Mouse (Mus musculus): ENCODE data around the gene Arhgef40. TPM values are rescaled to one million over a fixed set of nuclear protein-coding genes. Genes with fewer than 3 reads are reported as not detected.

Gene Arhgef40
- polyA plus RNA-seq, 1 experiment = 109 TPM

DNA sequence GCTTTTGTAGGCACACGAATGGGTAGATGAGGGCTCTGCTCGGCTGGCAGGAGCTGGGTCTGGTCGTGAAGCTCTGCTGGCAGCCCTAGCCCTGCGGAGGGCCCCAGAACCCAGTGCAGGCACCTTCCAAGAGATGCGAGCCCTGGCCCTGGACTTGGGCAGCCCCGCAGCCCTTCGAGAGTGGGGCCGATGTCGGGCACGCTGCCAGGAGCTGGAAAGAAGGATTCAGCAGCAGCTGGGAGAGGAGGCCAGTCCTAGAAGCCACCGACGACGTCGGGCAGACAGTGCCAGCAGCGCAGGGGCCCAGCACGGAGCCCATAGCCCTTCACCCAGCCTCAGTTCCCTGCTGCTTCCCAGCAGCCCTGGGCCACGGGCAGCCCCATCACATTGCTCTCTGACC is 12.3 kb downstream of the Arhgef40 start:
- TF ChIP-seq POLR2A (IDR thresholded peaks at IDR 0.05; ENCODE audit: low read depth, low read length) (no peak), CTCF (IDR thresholded peaks at IDR 0.05; ENCODE audit: borderline replicate concordance, insufficient read depth, low read length) (no peak)
- H3K27ac ChIP-seq (ENCODE audit: insufficient read depth, low read length) = no peak overlapping the region
- H3K4me1 ChIP-seq (ENCODE audit: control insufficient read depth, insufficient read depth, low read length) = no peaks in the 10 kb centered on the region
- no peak overlapping the region for H3K4me3 ChIP-seq (ENCODE audit: insufficient read depth, low read length)

DNA sequence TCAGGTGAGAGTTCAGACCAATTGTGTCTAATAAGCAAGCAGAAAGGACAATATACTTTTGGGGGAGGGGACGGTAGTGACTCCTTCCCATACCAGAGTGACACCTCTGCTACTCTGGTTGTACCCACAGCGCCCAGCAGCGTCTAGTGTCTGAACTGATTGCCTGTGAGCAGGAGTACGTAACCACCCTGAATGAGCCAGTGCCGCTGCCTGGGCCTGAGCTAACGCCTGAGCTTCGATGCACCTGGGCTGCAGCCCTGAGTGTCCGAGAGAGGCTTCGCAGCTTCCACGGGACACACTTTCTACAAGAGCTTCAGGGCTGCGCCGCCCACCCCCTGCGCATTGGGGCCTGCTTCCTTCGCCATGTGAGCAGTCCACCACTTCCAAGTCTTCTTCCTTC is 13.0 kb downstream of the Arhgef40 start:
- TF ChIP-seq CTCF (IDR thresholded peaks at IDR 0.05; ENCODE audit: borderline replicate concordance, insufficient read depth, low read length) = no peak
- no peak for TF ChIP-seq POLR2A (IDR thresholded peaks at IDR 0.05; ENCODE audit: low read depth, low read length)
- H3K4me3 ChIP-seq (ENCODE audit: insufficient read depth, low read length) = no peak overlapping the region
- no peaks in the 10 kb centered on the region for H3K4me1 ChIP-seq (ENCODE audit: control insufficient read depth, insufficient read depth, low read length)
- H3K27ac ChIP-seq (ENCODE audit: insufficient read depth, low read length) = no peak overlapping the region

DNA sequence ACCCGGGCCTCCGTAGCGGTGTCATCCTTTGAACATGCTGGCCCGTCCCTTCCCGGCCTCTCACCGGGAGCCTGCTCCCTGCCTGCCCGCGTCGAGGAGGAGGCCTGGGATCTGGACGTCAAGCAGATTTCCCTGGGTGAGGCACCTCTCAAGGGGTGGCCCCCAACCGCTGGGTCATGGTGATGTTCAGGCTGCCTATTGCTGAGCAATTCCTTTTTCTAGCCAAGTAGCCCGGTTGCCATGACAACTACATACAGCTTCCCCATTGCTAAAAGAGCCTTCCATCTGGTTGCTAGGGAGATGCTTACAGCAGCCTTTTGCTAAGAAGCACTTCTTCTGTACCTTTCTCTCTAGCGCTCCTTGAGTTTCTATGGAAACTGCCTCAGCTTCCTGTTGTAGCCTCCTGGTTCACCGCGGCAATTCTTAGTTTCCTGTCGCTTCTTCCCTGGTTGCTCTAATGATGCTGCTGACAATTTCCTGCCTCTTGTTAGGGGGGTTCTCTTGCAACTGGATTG is 19.5 kb downstream of the Arhgef40 start:
- no peak overlapping the region for H3K27ac ChIP-seq (ENCODE audit: insufficient read depth, low read length)
- 0 out of 2 replicates have a peak, but pooled peaks cover 7% of the 10 kb centered on the region for H3K4me1 ChIP-seq (ENCODE audit: control insufficient read depth, insufficient read depth, low read length)
- H3K4me3 ChIP-seq (ENCODE audit: insufficient read depth, low read length) = no peak overlapping the region
- TF ChIP-seq POLR2A (IDR thresholded peaks at IDR 0.05; ENCODE audit: low read depth, low read length) = no peak
- TF ChIP-seq CTCF (IDR thresholded peaks at IDR 0.05; ENCODE audit: borderline replicate concordance, insufficient read depth, low read length) = no peak

DNA sequence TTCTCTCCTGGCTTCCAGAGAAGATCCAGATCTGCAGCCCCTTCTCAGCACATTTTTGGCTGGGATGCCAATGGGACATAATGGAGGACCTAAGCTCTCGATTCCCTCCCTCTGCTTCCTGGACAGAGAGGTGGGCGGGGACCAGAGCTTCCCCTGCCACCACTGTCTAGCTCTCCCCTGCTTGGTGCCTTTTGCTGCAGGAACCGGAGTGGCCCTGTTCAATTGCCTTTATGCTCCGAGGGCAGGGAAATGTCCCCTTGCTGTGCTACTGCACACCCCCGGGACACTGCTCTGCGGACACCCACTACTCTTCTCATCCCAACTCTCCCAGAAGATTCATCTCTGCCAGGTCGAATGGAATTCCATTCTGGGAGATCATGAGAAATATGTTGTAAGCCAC is 20.6 kb downstream of the Arhgef40 start:
- no peak for TF ChIP-seq CTCF (IDR thresholded peaks at IDR 0.05; ENCODE audit: borderline replicate concordance, insufficient read depth, low read length)
- TF ChIP-seq POLR2A (IDR thresholded peaks at IDR 0.05; ENCODE audit: low read depth, low read length) = no peak
- H3K27ac ChIP-seq (ENCODE audit: insufficient read depth, low read length) = no peak overlapping the region
- H3K4me3 ChIP-seq (ENCODE audit: insufficient read depth, low read length) = no peak overlapping the region
- peaks cover 7% of the 10 kb centered on the region; the same call in 1 of the 2 replicates for H3K4me1 ChIP-seq (ENCODE audit: control insufficient read depth, insufficient read depth, low read length)

DNA sequence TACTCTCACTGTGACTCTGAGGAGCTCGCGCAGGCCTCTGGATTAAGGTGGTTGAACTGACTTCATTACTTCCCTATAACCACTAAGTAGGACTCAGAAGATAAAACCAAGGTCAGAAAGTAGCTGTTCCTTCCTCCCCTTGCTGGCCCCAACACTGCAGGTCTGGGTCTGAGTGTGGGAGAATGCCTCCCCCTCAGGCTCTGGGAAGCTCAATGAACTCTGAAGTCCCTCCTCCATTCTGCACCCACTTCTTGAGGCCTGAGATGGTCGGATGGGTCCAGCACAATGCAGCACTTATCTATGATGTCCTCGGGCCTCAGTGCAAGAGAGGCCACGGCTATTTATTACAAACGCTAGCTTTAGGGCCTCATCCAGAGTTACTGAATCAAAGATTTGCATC is 21.1 kb downstream of the Arhgef40 start:
- Histone ChIP-seq H3K27ac (ENCODE audit: insufficient read depth, low read length) (no peak overlapping the region), H3K4me1 (ENCODE audit: control insufficient read depth, insufficient read depth, low read length) (peaks cover 12% of the 10 kb centered on the region), H3K4me3 (ENCODE audit: insufficient read depth, low read length) (no peak overlapping the region)
- no peak for TF ChIP-seq CTCF (IDR thresholded peaks at IDR 0.05; ENCODE audit: borderline replicate concordance, insufficient read depth, low read length)
- no peak for TF ChIP-seq POLR2A (IDR thresholded peaks at IDR 0.05; ENCODE audit: low read depth, low read length)

DNA sequence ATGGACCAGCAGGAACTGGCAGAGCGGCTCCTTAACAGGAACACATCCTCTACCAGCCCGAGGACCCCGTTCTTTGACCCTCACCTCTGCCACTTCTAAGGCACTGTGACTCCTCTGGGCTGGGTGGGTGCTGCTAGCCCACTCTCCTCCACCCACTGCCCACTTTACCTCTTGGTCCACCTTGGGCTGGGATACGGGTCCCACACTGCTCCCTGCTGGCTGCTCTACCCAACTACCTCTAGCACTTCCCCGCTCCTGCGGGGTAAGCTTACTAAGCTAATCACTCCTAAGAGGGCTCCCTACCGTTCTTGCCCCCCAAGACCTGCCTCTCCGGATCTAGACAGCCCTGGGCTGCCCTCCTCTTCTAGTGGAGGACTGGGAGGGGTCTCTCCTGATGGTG is 21.7 kb downstream of the Arhgef40 start:
- no peak overlapping the region for H3K4me3 ChIP-seq (ENCODE audit: insufficient read depth, low read length)
- H3K27ac ChIP-seq (ENCODE audit: insufficient read depth, low read length) = no peak overlapping the region
- TF ChIP-seq POLR2A (IDR thresholded peaks at IDR 0.05; ENCODE audit: low read depth, low read length) = peak; percentile 20; the same call in 1 of the 2 replicates
- TF ChIP-seq CTCF (IDR thresholded peaks at IDR 0.05; ENCODE audit: borderline replicate concordance, insufficient read depth, low read length) = no peak; the same call in 1 of the 2 replicates
- H3K4me1 ChIP-seq (ENCODE audit: control insufficient read depth, insufficient read depth, low read length) = peaks cover 13% of the 10 kb centered on the region

DNA sequence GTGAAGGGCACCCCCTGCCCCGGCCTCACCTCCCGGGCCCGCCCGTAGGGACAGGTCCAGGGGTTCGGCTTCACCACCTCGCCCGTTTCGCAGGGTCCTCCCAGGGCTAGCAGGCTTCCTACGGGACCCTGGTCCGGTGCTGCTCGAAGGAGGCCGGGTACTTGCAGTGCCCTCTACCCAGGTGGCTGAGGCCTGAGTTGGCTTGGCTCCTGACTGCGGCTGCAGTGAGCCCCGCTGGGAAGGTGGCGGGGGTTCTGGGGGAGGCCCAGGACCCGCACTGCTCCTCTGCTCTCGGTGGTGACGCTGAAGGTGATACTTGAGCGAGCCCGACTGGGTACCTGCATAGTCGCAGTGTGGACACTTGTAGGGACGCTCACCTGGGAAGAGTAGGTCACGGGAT is 22.3 kb downstream of the Arhgef40 start:
- Histone ChIP-seq H3K27ac (ENCODE audit: insufficient read depth, low read length) (no peak overlapping the region), H3K4me1 (ENCODE audit: control insufficient read depth, insufficient read depth, low read length) (peaks cover 13% of the 10 kb centered on the region), H3K4me3 (ENCODE audit: insufficient read depth, low read length) (no peak overlapping the region)
- TF ChIP-seq POLR2A (IDR thresholded peaks at IDR 0.05; ENCODE audit: low read depth, low read length) = no peak
- TF ChIP-seq CTCF (IDR thresholded peaks at IDR 0.05; ENCODE audit: borderline replicate concordance, insufficient read depth, low read length) = no peak

DNA sequence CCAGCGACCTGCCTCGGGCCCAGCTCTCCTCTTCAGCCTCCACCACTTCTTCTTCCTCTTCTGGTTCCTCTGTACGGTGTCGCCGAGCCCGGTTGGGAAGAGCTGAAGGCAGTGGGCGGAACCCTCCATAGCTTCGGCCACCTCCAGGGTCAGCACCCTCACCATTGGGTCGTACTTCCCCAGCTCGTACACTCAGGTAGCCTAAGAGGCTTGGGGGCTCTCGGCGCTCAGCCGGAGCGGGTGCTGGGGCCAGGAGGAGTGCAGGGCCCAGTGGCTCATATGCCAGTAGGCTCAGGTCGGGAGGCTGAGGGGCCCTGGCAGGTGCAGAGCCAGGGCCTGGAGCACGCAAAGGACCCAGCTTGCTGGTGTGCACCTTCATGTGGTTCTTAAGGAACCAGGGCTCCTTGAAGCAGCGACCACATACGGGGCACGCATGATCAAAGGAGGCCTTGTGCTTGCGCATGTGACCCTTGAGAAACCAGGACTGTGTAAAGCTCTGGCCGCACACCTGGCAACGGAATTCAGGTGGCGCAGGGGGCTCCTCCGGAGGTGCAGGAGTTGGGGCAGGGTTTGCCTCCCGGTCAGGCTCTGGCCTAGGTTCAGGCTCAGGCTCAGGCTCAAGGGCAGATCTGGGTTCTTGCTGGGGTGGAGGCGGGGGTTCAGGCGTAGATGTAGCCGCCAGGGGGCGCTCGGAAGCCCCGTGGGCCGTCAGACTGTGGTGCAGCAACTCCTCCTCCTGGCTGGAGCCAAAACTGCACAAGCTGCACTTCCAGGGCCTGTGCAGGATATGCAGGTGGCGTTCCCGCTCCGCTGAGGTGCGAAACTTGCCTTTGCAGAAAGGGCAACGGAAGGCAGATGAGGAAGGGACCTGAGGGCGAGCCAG is 24.0 kb downstream of the Arhgef40 start:
- no peak overlapping the region for H3K27ac ChIP-seq (ENCODE audit: insufficient read depth, low read length)
- TF ChIP-seq CTCF (IDR thresholded peaks at IDR 0.05; ENCODE audit: borderline replicate concordance, insufficient read depth, low read length) = peak; percentile 99
- no peak for TF ChIP-seq POLR2A (IDR thresholded peaks at IDR 0.05; ENCODE audit: low read depth, low read length)
- peaks cover 13% of the 10 kb centered on the region for H3K4me1 ChIP-seq (ENCODE audit: control insufficient read depth, insufficient read depth, low read length)
- H3K4me3 ChIP-seq (ENCODE audit: insufficient read depth, low read length) = no peak overlapping the region

DNA sequence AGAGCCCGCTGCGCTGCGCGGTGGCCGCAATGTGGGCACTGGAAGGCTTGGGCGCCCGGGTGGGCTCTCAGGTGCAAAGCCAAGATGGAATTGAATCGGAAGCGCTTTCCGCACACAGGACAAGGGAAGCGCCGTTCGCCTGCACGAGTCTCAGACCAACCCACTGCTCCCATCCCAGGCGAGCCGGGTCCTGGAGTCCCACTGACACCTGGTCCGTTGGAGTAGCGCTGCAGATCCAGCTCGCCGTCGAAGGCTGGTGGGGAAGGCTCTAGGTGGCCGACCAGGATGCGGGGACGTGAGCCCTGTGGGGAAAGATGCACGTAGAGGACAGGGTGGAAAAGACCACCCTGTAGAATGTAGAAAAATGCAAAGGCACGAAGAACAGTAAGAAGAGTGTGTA is 24.8 kb downstream of the Arhgef40 start:
- H3K27ac ChIP-seq (ENCODE audit: insufficient read depth, low read length) = no peak overlapping the region

DNA sequence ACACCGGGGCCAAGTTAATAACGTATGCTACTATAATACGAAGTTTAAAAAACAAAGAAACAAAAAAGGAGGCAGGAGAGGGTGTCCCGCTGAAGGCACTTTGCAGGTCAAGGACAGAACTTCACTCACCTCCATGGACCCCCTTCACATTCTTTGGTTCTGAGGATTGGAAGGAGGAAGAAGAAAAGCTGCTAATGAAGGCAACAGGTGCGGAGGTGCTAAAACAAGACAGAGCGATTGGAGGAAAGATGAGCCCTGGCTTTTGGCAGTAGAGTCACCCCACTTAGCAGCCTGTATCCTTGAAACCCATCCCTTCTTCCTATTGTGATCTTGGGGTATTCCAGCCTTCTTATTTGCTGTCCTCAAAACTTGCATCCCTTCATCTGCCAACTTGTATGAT is 25.3 kb downstream of the Arhgef40 start:
- Histone ChIP-seq H3K4me1 (ENCODE audit: control insufficient read depth, insufficient read depth, low read length) (peaks cover 6% of the 10 kb centered on the region), H3K27ac (ENCODE audit: insufficient read depth, low read length) (no peak overlapping the region), H3K4me3 (ENCODE audit: insufficient read depth, low read length) (no peak overlapping the region)
- no peak for TF ChIP-seq POLR2A (IDR thresholded peaks at IDR 0.05; ENCODE audit: low read depth, low read length)
- no peak for TF ChIP-seq CTCF (IDR thresholded peaks at IDR 0.05; ENCODE audit: borderline replicate concordance, insufficient read depth, low read length)

More for the DNA sequence above, 24.8 kb downstream of the Arhgef40 start:
- Histone ChIP-seq H3K4me1 (ENCODE audit: control insufficient read depth, insufficient read depth, low read length) (peaks cover 9% of the 10 kb centered on the region), H3K4me3 (ENCODE audit: insufficient read depth, low read length) (no peak overlapping the region)
- no peak for TF ChIP-seq POLR2A (IDR thresholded peaks at IDR 0.05; ENCODE audit: low read depth, low read length)
- TF ChIP-seq CTCF (IDR thresholded peaks at IDR 0.05; ENCODE audit: borderline replicate concordance, insufficient read depth, low read length) = no peak

Measured in embryonic fibroblast, embryonic 13.5 days (primary cell).